Mouse (Mus musculus): ENCODE data around the gene Pak1.
"Not testable (repeated sequence)": the region's sequence is repeated elsewhere in the genome, so short reads cannot be mapped to it uniquely, and the experiment has no call there.

GRCm38 (mm10) chr7:97849557-97849956 lies 61.2 kb downstream of the Pak1 start:
- not testable (repeated sequence) for TF ChIP-seq CTCF, EP300 (IDR thresholded peaks at IDR 0.05; ENCODE audit: low read depth)

All from liver, embryonic 14.5 days (tissue).